Mouse (Mus musculus) testis, postnatal 14 days (tissue): ENCODE measurements around the gene Fam19a2.

Experiments used
- DNase-seq: peaks from one replicate; pipeline ENCODE4 v3.0.0; 2021; ENCODE audit warnings: low spot score

The Fam19a2 gene

DNA sequence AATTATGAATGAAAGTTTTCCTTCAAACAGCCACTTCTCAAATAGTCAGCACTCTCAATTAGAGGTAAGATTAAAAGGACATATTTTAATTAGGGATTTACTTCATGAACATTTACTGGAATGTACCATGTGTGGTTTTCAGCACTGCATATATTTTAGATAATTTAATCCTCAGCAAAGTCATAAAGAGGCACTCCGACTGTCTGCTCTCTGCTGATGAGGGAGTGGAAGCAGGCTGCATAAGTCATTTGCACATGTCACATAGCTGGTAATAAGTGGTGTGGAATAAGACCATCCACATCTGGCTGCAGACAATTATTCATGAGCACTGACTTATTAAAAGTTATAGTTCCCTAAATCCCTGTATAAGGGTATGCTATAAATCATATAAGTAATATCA lies 484.5 kb downstream of the Fam19a2 start:
- no peak for DNase-seq

DNA sequence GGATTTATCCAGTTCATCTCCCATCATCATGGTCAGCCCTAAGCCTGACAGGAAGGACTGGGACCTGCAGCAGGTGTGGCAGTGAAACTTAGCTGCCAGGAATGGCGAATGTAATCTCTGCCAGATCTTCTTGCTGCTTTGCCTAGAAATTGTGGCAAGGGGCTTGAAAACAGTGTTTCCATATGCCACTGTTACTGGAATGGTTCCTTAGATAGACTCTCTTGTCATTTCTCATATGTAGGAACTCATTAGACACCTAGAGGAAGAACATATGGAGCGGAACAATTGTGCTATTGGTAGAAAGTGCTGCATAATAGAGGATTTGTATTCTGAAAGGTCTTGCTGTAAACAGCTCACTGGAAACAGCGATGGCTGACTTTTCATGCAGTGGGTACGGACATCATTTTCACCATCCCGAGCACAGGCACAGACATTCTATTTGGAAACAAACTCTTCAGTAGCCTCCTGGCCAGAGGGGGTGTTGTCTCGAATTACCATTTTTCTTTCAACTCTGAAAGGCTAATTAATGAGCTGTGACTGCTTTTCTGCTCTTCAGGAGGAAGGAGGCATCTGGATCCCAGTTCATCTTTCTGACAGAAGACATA lies 488.0 kb downstream of the Fam19a2 start:
- DNase-seq: no peak

DNA sequence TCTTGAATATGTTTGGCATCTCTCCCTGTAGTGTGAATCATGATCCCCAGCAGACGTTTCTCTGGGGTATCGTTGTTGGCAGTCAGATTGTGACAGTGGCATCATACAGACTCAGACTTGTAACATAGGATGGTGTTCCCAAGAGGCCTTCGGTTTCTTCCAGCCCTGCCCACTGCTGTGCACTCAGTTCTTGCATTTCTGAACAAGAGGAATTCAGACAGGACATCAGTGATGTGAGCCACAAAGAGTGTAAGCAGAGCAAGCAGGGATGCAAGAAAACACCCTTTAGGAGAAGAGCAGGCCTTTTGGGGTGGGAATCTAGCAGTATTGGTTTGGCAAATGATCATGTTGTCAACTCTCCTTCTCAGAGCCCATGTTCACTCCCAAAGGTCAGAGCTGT lies 489.0 kb downstream of the Fam19a2 start:
- DNase-seq: no peak

DNA sequence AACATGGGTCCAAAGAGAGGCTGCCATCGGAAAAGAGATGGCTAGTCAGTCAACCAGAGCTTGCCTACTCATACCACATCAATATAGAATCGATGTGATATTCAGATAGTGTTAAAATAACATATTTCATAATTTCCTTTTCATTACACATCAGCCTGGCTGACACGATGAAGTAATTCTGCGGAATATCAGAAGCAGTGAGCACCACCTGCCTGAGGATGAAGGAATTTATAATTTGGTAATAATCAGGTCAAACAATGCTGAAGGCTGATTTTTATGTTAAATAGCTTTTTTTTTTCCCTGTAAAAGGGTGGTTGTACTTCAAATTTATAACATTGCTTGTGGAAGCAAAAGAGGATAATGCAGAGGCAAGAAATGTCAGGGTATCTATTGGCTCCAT lies 490.2 kb downstream of the Fam19a2 start:
- DNase-seq: no peak

DNA sequence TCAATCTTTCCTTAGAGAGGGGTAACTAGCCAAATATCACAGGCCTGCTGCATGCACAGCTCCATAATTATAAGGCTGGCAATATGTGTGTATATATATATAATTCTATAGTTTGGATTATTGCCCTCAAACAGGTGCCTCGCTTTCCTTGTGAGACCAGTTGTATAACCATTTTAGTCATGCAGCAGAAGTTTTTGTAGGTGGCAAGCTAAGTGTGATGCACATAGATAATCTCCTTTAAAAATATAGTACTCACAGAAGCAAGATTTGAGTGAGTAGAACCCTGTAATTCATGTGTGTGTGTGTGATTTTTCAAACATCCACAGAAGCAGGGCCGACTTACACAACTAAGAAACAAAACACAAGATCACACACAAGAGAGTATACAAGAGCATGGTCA lies 525.6 kb downstream of the Fam19a2 start:
- DNase-seq: no peak
